Mouse (Mus musculus): Measurements from ENCODE around the gene Kmt5a.

Kmt5a gene

DNA sequence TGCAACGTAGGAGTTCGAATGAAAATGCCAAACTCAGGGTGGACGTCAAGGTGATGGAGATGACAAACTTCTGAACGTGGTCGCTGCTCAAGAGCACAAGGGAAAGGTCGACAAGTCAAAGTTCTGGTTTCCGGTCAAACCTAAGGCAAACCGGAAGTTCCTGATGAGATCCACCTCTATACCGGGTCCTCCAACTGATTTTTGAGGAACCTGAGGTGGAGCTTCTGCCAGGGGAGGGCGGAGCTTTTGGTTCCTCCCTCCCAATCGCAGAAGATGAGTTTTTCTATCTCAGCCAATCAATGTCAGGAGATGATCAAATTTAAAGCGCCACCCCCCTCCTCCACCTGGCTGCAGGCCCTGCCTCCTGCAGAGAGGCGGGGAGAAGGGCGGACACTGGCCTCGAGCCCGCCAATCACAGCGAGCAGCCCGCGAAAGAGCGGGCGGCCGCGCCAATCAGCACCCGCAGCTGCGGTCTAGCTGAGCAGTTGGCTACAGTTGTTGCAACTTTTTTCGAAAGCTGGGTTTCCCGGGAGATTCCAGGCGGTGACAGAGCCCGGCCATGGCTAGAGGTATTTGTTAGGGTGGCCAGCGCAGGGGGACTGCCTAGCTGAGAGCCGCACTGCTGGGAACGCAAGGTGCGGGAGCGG is at the start of gene Kmt5a:
Gene Kmt5a, plus strand, starts transcription at position 484 of the 647 bp plus-strand sequence.
- DNase-seq (ENCODE audit: low read depth, low spot score): peak; percentile 94

DNA sequence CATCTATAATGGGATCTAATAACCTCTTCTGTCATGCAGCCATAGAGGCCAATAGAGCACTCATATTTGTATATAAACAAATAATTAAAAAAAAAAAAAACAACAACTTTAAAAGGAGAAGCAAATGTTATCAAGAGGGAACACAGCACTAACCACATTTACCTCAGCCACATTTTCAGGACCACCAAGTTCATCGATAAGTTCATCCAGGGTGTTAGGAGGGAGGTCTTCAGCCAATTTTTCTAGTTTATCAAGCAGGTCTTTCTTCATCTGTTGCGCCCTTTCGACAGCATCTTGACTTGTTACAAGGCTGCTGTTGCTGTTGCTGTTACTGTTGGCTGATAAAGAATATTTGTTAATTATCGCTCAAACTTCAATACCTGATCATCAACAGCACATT is 47.3 kb upstream of the Kmt5a start:
- no peak for DNase-seq (ENCODE audit: low read depth, low spot score)

DNA sequence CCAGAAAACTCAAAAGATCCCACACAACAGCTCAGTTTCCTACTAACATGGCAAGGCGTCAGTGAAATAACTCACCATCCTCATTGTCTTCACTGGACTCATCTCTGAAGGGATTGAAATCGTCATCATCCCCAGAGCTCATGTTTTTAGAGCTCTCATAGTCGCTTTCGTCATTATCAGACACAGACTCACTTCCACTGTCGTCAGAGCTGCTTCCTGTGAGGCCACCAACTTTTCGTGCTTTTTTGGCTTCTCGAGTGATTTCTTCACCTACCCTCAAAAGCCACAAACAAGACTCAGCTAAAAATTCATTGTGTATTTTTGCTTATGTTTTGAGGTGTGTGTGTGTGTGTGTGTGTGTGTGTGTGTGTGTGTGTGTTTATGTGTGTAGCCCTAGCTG is 46.0 kb upstream of the Kmt5a start:
- DNase-seq (ENCODE audit: low read depth, low spot score): no peak

DNA sequence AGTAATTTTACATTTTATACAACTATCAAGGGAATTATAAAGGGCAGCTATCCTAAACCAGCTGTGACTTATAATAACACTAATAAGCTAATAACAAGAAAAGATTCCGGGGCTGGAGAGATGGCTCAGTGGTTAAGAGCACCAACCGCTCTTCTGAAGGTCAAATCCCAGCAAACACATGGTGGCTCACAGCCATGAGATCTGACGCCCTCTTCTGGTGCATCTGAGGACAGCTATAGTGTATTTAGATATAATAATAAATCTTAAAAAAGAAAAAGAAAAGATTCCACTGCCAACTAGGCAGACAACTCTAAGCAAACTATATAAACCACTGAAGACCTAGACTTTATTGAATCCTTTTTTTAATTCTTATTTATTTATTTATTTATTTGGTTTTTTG is 28.9 kb upstream of the Kmt5a start:
- DNase-seq (ENCODE audit: low read depth, low spot score): no peak

DNA sequence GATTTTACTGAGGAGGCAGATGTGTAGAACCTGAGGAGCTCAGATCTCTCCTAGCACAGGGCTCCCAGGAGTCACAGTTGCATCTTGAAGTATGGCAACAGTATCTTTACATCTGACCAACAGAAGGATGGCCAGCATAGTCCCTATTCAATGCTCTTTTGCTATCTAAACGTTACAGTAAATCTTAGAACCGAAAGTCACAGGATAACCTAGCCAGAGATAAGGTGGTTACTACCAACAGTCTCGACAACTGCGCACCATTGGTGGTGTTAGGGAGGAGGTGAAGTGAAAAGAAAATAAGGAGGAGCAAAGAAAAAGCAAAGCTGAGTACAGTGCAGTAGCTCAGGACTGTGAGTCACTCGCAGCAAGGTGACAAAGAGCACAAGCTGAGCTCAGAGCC is 27.6 kb upstream of the Kmt5a start:
- DNase-seq (ENCODE audit: low read depth, low spot score): no peak

DNA sequence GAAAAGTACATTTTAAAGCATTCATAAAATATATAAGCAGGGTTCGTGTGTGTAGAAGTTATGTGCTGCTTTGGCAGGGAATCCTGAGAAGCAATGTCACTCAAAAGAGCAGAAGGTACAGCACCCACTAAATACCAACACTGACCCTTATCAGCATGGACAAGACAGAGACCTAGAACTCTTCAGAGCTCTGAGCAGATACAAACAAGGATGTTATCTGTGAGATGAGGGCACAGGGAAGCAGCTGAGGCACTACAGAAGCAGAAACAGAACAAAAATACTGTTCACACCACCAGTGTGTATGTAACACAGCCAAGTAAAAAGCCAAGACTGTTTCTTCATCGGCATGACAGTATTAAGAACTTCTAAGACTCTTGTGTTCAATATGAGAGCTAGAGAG is 20.8 kb upstream of the Kmt5a start:
- DNase-seq (ENCODE audit: low read depth, low spot score): no peak

DNA sequence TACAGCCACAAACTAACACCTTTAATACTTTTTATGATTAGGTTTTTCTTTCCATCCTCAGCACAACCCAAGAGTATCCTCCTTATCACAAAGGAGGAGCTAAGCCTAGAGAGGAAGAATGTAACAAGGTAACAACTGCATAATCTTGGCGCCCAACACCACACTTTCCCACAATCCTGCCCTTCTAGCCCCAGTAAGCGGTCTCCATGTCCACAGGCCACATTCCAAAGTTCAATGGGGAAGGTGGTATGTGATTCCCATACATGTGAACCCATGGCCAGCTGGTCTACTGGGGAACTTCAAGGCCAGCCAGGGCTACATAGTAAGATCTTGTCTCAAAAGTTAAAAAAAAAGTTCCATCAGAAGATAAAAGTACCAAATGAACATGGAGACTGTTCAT is 17.9 kb upstream of the Kmt5a start:
- DNase-seq (ENCODE audit: low read depth, low spot score): no peak

DNA sequence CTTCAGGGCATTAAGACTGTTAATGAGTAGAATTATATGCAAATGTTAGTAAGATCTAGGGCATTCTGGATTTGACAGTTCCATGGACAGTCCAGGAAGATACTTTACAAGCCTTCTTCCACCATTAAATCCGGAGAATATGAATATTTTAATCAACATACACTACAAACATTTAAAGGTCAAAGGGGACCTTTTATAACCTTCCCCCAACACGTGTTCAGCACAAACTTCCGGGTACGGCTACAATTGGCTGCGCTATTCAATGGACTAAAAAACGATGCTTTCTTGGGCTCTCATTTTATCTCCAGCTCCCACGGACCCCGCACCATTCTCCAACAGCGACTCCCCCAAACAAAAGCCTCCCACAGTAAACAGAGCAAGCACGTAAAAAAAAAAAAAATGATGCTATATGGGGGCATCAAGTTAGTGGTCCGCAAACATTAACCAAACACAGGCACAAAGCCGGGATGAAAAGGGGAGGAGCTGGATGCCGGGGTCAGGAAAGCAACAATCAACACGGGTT is 15.5 kb upstream of the Kmt5a start:
- DNase-seq (ENCODE audit: low read depth, low spot score): no peak

DNA sequence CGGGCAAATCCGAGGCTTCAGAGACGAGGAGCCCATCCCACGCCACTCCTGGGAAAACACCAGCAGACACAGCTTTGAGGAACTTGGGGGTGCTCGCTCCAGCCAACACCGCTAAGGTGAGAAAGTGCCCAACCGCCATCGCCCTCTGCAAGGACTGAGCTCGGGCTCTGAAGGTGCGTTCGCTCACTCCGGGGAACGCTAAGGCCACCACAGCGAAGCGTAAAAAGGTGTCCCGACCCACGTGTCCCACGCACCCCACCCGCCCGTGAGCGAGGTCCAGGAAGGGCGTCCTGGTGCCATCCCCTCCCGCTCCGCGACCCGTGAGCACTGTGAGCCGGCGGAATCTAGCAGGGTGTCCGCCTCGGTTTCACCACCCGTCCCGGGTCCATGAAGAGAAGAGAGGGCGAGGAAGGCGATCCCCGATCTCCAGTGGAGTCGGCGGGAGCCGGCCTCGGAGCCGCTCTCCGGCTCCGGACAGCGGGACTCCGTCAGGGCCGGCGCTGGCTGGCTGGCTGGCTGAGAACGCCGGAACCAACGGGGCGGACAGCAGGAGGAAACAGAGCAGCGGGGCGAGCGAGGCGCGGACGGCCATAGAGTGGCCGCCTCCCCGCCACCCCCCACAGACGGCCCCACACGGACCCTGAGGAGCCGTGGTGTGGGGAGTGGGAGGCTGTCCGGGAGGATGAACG is 14.9 kb upstream of the Kmt5a start:
- DNase-seq (ENCODE audit: low read depth, low spot score): no peak

DNA sequence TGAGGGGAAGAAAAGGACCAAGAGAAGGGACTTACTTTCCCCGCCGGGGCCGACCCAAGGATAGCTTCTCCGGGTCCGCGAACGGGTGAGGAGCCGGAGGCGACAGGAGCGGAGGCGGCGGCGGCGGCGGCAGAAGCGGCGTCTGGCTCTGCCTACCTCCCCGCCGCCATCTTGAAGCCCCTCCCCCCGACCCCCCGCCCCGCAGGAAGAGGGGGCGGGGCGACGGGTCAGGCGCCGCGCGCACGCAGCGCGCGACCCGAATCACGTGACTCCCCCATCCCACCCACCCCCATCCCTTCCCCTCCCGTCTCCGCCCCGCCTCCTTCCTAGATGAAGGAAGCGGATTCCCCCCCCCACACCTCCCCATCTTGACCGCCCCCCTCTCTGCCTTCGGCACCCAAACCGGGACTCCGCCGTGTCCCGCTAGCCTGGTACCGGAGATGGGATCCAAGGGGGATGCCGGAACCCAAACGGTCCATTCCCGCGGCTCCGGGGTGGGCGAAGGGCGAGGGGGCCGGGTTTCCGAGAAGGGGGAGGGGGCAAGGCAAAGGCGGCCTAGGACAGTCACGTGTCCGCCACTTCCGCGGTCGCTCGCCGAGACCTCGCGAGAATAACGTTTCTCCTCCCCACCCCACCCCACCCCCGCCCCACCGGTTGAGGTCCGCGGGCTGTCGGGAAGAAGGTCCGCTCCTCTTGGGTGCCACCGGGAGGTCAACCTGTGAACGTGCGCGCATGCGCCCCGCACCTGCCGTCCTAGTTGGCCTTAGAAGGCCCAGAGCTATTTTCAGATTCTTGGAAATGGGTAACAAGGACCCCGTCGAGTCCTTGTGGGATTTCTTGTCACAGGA is 14.1 kb upstream of the Kmt5a start, which contains the start of gene Sbno1:
Gene Sbno1, minus strand, starts transcription at position 590 of the 848 bp plus-strand sequence.
- DNase-seq (ENCODE audit: low read depth, low spot score): peak; percentile 81

DNA sequence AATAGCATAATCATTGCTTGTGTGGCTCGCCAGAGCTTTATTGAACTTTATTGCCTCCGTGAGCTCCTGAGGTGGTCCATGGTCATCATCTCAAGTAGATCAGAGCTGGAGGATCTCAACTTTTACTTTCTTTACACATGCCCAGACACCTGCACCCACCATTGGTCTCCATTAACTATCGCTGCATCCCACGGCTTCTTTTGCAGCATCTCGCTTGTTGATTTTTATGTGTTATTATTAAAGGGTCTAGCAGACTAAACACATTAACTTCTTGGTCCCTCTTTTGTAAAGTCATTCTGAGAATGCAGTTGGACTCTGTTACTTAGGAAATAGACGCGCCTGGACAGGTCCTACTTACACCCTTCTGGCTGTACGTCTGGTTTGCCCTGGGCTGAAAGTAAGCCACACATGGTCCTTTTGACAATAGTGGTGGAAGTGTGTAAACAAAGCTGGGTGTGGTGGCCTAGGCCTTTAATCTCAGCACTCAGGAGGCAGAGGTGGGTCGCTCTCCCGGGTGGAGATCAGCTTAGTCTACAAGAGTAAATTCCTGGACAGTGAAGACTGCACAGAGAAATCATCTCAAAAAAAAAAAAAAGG is 13.2 kb upstream of the Kmt5a start:
- DNase-seq (ENCODE audit: low read depth, low spot score): no peak

DNA sequence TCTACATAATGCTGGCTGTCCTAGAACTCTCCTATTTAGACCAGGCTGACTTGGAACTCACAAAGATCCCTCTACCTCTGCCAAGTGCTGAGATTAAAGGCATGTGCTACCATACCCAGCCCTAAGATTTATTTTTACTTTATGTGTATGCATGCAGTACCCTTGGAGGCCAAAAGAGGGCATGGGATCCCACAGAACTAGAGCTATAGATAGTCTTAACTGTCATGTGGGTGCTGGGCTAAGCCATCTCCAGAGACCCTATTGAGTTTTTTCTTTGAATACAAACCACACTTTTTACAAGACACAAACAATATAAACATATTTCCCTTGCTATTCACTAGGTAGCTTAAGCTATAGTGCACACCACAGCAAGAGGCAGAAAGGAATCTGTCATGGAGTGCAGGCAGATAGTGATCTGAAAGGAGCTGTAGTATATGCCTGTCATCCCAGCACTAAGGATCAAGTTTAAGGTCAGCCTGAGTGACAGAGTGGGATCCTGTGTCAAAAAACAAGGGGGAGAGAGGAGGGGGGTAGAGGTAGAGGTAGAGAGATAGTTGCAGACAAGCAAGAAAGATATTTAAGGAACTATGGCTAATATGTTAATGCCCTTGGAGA is 7.2 kb upstream of the Kmt5a start:
- no peak for DNase-seq (ENCODE audit: low read depth, low spot score)

DNA sequence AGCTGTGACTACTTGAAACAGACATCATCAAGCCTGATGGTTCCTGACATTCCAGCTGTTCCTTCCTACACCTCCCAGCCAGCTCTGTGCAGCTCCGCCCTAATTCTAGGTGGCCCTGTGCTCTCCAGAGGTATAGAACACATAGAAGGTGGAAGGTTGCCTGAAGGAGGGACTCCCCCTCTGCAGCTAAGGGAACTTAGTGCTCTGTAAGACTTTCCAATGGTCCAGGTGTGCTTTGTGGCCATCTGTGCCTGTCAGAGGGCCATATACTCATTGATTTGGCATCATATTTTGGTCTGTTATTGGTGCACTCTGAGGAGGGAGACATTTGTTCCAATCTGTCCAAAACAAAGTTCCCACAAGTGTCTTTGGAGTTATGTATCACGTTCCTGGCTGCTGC is 6.7 kb upstream of the Kmt5a start:
- no peak for DNase-seq (ENCODE audit: low read depth, low spot score)

DNA sequence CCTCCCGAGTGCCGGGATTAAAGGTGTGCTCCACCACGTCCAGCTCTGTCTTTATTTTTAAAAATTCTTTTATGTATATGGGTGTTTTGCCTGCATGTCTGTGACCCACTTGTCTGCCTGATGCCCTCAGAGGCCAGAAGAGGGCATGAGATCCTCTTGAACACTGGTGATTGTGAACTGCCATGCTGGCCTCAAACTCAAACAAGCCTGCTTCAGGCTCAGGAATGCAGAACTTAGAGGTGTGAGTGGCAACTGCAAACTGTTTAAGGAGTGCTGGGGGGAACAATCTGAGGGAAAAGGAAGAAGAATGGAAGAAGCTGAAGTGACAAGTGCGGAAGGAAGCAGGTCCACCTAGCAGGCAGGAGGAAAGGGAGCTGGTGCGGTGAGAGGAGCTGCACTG is 1.5 kb upstream of the Kmt5a start:
- no peak for DNase-seq (ENCODE audit: low read depth, low spot score)

DNA sequence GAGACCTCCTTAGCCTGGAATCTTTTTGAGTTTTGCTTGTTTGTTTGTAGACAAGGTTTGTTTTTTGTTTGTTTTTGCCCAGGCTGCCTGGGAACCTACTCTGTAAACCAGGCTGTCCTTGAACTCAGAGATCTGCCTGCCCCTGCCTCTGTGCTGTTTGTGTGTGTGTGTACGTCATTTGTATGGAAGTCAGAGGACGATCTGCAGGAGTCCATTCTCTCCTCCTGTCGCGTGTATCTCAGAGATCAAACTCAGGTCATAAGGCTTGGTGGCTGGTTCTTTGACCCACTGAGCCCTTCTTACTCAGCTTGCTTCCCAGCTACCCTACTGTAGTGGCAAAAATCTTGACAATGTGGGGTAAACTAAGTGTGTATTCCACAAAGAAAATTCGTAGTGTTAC is 984 bp upstream of the Kmt5a start:
- DNase-seq (ENCODE audit: low read depth, low spot score): no peak

DNA sequence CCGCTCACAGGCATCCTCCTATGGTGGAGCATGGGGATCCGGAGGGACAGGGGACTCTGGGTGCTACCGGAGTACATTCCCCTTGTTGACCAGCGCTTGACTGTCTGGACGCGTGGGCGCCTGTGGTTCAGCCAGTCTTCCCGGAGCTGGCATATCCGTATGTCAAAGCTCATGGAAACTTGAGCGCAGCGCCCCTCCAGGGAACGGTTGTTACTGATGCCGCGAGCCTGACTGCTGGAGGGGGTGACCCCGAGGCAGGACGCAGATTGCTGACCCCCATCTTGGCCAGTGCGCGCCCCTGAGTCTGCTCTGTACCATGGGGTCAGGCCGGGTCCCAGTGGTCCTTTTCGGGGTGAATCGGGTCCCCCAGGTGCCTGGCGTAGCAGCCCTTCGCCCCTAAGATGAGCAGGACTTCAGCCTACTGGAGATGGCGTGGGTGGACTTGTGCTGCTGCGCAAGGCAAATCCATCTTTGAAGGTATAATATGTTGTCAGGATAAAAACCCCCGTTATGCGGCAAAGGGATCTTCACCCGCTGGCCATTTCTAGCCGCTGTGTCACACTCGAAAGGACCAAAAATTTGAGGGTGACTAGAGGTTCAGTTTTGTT is 468 bp downstream of the Kmt5a start:
- DNase-seq (ENCODE audit: low read depth, low spot score): no peak

DNA sequence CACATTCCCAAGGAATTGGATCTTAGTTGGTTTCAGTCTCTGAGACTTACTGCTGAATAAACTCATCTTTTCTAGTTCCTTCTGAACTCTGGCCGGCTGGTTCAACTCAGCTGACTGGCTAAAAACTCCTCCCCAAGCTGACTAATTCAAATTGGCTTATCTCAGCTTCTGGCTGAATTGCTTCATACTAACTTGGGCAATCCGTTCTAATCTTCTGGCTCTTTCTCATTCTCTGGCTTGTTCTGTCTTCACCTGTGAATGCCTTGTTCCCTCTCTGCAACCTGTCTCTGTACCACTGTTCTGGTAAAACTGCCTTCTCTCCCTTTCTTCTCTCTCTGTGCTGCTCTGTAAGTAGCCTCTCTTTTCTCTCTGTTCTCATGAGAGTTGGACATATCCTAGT is 2.9 kb downstream of the Kmt5a start:
- no peak for DNase-seq (ENCODE audit: low read depth, low spot score)

DNA sequence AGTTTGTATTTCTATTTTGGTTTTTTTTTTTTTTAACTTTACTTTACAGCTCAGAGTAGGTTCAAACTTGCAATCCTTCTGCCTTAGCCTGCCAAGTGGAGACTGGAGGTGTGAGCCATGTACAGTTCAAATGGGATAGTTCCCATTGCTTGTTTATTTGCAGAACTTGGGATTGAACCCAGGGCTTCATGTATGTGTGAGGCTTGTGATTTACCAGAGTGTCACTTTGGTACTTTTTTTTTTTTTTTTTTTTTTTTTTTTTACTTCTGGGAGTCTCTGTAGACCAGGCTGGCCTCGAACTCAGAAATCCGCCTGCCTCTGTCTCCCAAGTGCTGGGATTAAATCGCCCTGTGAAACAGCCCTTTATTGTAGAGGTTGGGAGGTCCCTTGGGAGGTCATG is 4.5 kb downstream of the Kmt5a start:
- no peak for DNase-seq (ENCODE audit: low read depth, low spot score)

DNA sequence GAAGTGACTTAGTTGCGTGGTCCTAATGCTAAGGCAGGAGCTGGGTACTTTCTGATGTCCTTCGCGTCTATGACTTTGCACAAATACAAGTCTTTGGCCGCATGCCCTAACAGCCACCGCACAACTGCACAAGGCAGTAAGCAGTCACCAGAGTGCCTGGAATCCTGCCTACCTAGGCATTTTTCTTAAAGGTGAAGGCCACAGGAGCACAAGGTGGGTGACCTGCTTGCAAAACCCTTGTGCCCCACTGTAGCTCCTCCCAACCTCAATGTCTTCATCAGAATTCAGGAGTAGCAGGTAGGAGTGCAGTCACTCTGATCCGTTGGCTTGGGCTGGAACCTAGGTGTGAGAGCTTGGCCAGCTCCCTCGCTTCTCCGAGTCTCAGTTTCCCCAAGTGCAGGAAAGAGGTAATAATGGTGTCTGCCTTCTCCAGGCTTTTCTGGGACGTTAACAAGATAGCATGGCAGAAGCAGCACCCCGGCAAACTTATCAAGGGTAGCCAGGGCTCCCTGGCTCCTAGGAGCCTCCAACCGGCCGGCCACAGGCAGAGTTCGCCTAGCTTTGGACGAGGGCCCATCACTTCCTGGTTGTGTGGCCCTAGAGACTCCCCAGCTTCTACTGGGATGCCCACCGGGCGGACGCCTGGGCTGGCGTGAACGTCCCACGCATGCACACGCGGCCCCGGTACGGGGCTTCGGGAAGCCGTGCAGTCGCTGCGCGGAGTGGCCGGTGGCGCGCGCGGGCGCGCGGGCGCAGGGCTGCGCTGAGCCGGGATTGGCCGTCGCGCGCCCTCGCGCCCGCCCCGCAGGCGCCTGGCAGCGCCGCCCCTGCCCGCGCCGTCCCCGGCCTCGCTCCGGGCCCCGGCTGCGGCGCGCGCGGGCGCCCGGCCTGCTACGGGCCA is 5.2 kb downstream of the Kmt5a start:
- DNase-seq (ENCODE audit: low read depth, low spot score): peak; percentile 64
